Mouse (Mus musculus) heart, postnatal 36 days (tissue): Measurements from ENCODE around the gene Slfn4. TPM values are rescaled to one million over a fixed set of nuclear protein-coding genes. Genes with fewer than 3 reads are reported as not detected.
"Not testable (repeated sequence)": the region's sequence is repeated elsewhere in the genome, so short reads cannot be mapped to it uniquely, and the experiment has no call there.

Experiments used
- DNase-seq, 2 experiments: peaks; one replicate each; pipeline ENCODE4 v3.0.0; 2021 to 2022
- intact Hi-C: fragments of 180-260 bp; cut with DNase I; formaldehyde crosslinking; loops from one replicate; pipeline ENCODE4 v1.15.1; 2025
- total RNA-seq, 2 experiments: library from RNA; stranded (reverse); gene quantifications; 2 replicates each; pipeline ENCODE4 v1.2.3; 2021

Slfn4 gene
- under 1 TPM; 0.17 to 0.19 TPM for total RNA-seq

DNA sequence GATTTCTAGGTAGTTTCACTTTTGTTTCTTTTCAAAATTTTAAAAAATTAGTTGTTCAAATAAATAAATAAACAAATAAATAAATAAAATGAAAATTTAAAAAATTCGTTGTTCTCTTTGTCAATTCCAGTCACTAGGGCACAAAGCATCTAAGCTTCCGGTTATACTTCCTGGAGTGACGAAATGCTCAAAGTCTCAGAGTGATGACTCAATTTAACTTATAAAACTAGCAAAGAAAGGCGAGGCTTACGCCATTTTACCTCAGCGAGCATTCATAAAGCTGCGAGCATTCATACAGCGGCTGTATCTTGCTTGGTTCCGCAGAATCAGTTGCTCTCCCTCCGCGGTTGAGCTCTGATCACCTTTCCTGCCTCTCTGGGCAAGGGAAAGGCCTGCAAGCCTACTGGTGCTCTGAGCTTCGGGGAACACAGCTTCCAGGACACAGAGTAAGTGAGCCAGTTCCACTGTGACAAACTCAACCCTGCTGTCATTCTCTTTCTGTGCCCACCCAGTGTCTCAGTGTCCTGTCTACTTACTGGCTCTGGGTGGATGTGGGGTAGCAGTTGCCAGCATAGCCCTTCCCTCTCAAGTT, at the start of gene Slfn4:
TSS of gene Slfn4 (plus strand) at position 239 of the 592 bp plus-strand sequence.
- intact Hi-C loops = no loop called here
- DNase-seq = no peak

- DNase-seq, intact Hi-C loops: not testable (repeated sequence)
Observed at GRCm38 (mm10) chr11:83125633-83126032, 49.4 kb upstream of the Slfn4 start.

GRCm38 (mm10) chr11:83137253-83137652, 37.7 kb upstream of the Slfn4 start:
- intact Hi-C loops, DNase-seq: not testable (repeated sequence)

- DNase-seq, intact Hi-C loops: not testable (repeated sequence)
Observed at GRCm38 (mm10) chr11:83148939-83149338, 26.0 kb upstream of the Slfn4 start.

GRCm38 (mm10) chr11:83191134-83191893, 16.3 kb downstream of the Slfn4 start, which contains the start of gene Slfn3:
Gene Slfn3 (plus strand): TSS chr11:83191330.
- DNase-seq = peak; percentile 55 to 57
- intact Hi-C loops = no loop called here

DNA sequence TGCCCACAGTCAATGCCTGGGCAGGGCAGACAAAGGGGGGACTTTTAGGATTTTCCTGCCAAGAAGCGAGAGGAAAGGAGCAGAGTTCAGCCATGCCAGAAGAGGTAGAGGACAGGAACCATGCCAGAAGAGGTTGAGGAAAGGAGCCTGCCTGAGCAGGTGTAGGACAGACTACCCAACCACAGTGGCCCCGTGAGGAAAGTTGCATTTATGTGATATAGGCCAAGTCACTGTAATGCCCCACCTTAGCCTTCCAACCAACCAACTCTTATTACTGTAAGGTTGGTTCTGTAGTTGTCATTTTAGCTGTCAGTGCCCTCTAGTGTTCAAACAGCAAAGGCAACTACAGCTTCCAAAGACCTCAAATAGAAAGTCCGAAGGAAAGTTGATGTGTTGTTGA, 17.0 kb downstream of the Slfn4 start:
- intact Hi-C loops = loop anchor here (2.0 kb wide), 1 partner anchor 277 kb away; no protein-coding TSS in a partner anchor
- DNase-seq = peak; percentile 15 to 26

DNA sequence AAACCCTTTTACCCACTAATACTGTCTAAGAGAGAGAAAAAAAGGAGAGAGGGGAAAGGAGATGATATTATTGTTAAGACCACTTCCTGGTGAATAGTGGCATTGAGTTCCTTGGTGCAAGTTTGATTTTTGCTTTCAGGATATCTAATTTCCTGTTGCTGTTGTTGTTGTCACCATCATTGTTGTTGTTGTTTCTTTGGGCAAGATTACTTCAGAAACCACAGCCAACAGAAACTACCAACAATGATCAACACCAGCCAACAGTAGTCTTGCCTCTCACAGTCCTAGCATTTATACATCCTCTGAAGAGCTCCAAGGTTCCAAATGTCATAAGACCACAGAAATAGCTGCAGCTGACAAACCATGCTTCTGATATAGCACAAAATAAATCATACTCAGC, 30.0 kb downstream of the Slfn4 start:
- intact Hi-C loops = no loop called here
- DNase-seq = no peak

DNA sequence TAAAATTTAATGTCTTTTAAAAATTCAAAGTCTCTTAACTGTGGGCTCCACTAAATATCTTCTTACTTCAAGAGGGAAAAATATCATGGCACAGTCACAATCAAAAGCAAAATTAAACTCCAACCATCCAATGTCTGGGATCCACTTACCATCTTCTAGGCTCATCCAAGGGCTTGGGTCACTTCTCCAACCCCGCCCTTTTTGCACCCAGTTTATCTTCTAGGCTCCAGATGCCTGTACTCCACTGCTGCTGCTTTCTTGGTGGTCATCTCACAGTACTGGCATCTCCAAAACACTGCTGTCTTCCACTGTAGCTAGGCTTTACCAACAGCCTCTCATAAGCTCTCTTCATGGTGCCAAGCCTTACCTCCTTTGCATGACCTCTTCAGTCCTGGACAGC, 41.1 kb downstream of the Slfn4 start:
- no peak for DNase-seq
- intact Hi-C loops = no loop called here

DNA sequence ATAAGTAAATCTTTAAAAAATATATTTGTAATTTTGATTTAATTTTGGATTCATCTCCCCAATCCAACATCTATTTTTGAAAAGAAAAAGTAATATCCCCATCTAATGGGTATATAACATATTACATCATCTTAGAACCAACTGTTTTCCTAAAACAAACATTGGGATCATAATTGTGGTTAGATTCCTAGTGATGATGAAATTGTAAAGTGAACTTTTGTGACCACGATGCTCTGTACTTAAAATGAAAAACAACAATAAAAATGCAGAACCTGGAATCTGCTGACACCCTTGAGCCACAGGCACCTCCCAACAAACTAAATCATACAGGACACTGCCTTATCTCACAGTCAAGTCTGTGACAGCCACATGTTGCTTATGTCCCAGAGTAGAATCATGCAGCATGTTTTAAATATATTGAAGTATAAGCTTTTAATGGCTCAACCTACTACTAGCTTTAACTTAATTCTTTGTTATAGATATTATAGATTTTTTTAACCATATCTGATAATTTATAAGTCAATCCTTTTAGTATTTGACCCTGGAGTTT, 46.4 kb downstream of the Slfn4 start:
- intact Hi-C loops = no loop called here
- no peak for DNase-seq

- intact Hi-C loops = no loop called here
- DNase-seq = peak in 1 of 2 experiments; percentile 6
Observed at GRCm38 (mm10) chr11:83223367-83223766, 48.4 kb downstream of the Slfn4 start.

GRCm38 (mm10) chr11:83223793-83224192, 48.8 kb downstream of the Slfn4 start:
- DNase-seq, intact Hi-C loops: not testable (repeated sequence)

DNA sequence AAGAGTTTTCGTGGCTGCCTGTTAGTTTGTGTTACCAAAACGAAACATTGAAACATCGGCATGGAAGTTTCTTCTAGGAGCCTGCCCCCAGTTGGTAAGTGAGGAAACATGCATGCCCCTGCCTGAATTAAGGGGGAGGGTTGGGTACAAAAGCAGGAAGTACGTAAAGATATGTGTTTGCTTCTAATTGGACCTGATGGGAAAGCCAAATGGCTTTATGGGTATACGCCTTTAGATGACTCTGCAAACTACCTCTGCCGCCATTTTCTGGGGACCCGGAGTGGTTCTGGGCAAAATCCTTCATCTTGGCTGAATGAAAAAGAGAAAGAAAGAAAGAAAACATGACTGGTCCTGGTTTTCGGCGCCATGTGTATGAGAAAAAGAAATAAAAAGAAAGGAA, 49.2 kb downstream of the Slfn4 start:
- intact Hi-C loops = no loop called here
- DNase-seq = no peak

GRCm38 (mm10) chr11:83224750-83225149, 49.8 kb downstream of the Slfn4 start:
- DNase-seq = no peak
- intact Hi-C loops = no loop called here

GRCm38 (mm10) chr11:83225371-83225960, 50.5 kb downstream of the Slfn4 start:
- intact Hi-C loops = no loop called here
- no peak for DNase-seq

GRCm38 (mm10) chr11:83227926-83228723, 53.1 kb downstream of the Slfn4 start:
- DNase-seq = no peak
- intact Hi-C loops = no loop called here

GRCm38 (mm10) chr11:83230966-83231365, 56.0 kb downstream of the Slfn4 start:
- intact Hi-C loops = no loop called here
- DNase-seq = no peak

- DNase-seq, intact Hi-C loops: not testable (repeated sequence)
Observed at GRCm38 (mm10) chr11:83233621-83234020, 58.6 kb downstream of the Slfn4 start.

GRCm38 (mm10) chr11:83237390-83237789, 62.4 kb downstream of the Slfn4 start:
- DNase-seq, intact Hi-C loops: not testable (repeated sequence)

DNA sequence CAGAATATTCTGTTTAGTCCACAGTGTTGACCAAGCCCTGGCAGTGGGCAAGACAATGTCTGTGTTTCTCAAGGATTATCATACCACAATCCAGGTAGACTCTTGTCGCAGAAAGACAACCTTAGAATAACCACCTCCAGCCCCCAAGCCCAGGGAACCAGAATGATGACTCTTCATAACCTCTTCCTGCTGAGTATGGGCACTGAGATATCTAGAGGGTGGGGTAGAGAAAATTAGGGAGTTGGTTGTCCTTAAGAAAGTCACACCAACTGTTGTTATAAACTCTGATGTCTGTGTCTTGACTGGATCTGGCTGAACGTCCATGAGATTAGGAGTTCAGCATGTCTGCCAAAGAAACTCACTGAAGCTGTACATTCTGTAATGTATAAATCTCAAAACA, 63.4 kb downstream of the Slfn4 start:
- DNase-seq = no peak
- intact Hi-C loops = no loop called here

GRCm38 (mm10) chr11:83239811-83240210, 64.8 kb downstream of the Slfn4 start:
- DNase-seq = no peak
- intact Hi-C loops = no loop called here
